Mouse (Mus musculus): ENCODE measurements around the gene Ubap1. TPM values are rescaled to one million over a fixed set of nuclear protein-coding genes. Genes with fewer than 3 reads are reported as not detected.
A peak's percentile ranks its signal among the peaks of the same experiment; 100 is the strongest.

Ubap1 gene
- polyA plus RNA-seq, 1 experiment, result 28.5 TPM

DNA sequence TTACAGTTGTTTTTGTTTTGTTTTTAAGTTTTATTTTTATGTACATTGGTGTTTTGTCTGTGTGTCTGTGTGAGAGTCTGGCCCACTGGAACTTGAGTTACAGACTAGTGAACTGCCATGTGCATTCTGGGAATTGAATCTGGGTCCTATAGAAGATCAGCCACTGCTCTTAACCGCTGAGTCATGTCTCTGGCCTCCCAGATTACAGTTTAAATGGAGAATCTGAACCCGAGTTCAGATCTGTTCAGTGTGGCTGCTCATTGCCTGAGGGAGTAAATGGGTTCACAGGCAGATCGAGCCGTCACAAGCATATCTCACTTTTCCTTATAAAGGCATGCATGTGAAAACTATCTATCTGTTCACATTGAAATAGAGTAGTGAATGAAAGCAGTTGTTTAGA is 4.0 kb downstream of the Ubap1 start:
- Histone ChIP-seq H3K4me1 (peaks cover 54% of the 10 kb centered on the region), H3K9me3 (peaks cover 3% of the 10 kb centered on the region; the same call in 1 of the 2 replicates), H3K36me3 (replicated peaks; ENCODE audit: low read length) (peaks cover 47% of the 10 kb centered on the region), H3K4me3 (replicated peaks) (no peak overlapping the region), H3K27me3 (replicated peaks) (no peaks in the 10 kb centered on the region)
- no peak for TF ChIP-seq GATA1 (IDR thresholded peaks at IDR 0.05; ENCODE audit: borderline replicate concordance, low read length)
- TF ChIP-seq FLI1 (IDR thresholded peaks at IDR 0.05; ENCODE audit: low read length), result no peak

DNA sequence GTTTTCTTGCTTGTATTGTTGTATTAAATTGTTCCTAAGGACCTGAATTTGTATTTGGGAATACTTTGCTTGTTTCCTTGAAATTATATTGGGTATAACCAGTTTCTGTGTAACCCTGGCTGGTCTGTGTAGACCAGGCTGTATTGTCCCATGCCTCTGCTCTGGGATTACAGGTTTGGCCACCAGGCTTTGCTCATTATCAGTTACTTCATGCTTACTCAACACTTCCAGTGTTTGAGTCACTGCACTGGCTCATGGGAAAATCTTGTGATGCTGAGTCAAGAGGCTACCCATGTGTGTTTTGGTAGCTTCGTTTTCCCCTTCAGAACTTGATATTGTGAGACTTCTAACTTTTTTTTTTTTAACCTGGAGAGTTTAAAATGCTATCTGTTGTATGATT is 4.5 kb downstream of the Ubap1 start:
- no peak for TF ChIP-seq GATA1 (IDR thresholded peaks at IDR 0.05; ENCODE audit: borderline replicate concordance, low read length)
- TF ChIP-seq FLI1 (IDR thresholded peaks at IDR 0.05; ENCODE audit: low read length), result no peak
- peaks cover 54% of the 10 kb centered on the region for H3K4me1 ChIP-seq
- peaks cover 3% of the 10 kb centered on the region; the same call in 1 of the 2 replicates for H3K9me3 ChIP-seq
- no peaks in the 10 kb centered on the region for H3K27me3 ChIP-seq (replicated peaks)
- H3K4me3 ChIP-seq (replicated peaks), result no peak overlapping the region
- H3K36me3 ChIP-seq (replicated peaks; ENCODE audit: low read length), result peaks cover 52% of the 10 kb centered on the region

GRCm38 (mm10) chr4:41357154-41357553 is 8.4 kb downstream of the Ubap1 start:
- peaks cover 59% of the 10 kb centered on the region for H3K36me3 ChIP-seq (replicated peaks; ENCODE audit: low read length)
- no peaks in the 10 kb centered on the region for H3K27me3 ChIP-seq (replicated peaks)
- TF ChIP-seq GATA1 (IDR thresholded peaks at IDR 0.05; ENCODE audit: borderline replicate concordance, low read length), result no peak
- no peak for TF ChIP-seq FLI1 (IDR thresholded peaks at IDR 0.05; ENCODE audit: low read length)
- no peak overlapping the region for H3K4me3 ChIP-seq (replicated peaks)
- peaks cover 71% of the 10 kb centered on the region for H3K4me1 ChIP-seq
- peaks cover 3% of the 10 kb centered on the region; the same call in 1 of the 2 replicates for H3K9me3 ChIP-seq

GRCm38 (mm10) chr4:41358669-41359068 is 9.9 kb downstream of the Ubap1 start:
- H3K27me3 ChIP-seq (replicated peaks), result no peaks in the 10 kb centered on the region
- TF ChIP-seq GATA1 (IDR thresholded peaks at IDR 0.05; ENCODE audit: borderline replicate concordance, low read length), result no peak
- TF ChIP-seq FLI1 (IDR thresholded peaks at IDR 0.05; ENCODE audit: low read length), result no peak
- H3K9me3 ChIP-seq, result peaks cover 3% of the 10 kb centered on the region; the same call in 1 of the 2 replicates
- H3K4me1 ChIP-seq, result peaks cover 71% of the 10 kb centered on the region
- peaks cover 58% of the 10 kb centered on the region for H3K36me3 ChIP-seq (replicated peaks; ENCODE audit: low read length)
- H3K4me3 ChIP-seq (replicated peaks), result peak overlapping the region; percentile 59

DNA sequence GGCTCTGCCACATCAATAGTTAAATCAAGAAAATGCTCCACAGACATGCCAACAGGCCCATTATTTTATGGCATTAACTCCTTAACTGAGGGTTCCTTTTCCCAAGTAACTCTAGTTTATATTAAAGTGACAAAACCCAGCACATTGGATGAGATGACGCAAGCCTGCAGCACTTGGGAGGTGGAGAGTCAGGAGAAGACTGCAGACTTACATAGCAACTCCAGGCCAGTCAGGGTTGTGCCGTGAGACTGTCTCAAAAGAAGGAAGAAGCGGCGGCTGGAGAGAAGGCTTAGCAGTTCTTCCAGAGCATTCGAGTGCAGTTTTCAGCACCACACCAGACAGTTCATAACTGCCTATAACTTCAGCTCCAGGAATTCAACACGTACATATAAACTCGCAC is 10.6 kb downstream of the Ubap1 start:
- Histone ChIP-seq H3K9me3 (peaks cover 3% of the 10 kb centered on the region; the same call in 1 of the 2 replicates), H3K4me1 (peaks cover 71% of the 10 kb centered on the region), H3K27me3 (replicated peaks) (no peaks in the 10 kb centered on the region), H3K36me3 (replicated peaks; ENCODE audit: low read length) (peaks cover 56% of the 10 kb centered on the region), H3K4me3 (replicated peaks) (peak overlapping the region; percentile 53)
- TF ChIP-seq FLI1 (IDR thresholded peaks at IDR 0.05; ENCODE audit: low read length) (no peak), GATA1 (IDR thresholded peaks at IDR 0.05; ENCODE audit: borderline replicate concordance, low read length) (no peak)

GRCm38 (mm10) chr4:41361059-41361458 is 12.3 kb downstream of the Ubap1 start:
- H3K36me3 ChIP-seq (replicated peaks; ENCODE audit: low read length), result peaks cover 47% of the 10 kb centered on the region

GRCm38 (mm10) chr4:41368198-41368597 is 19.4 kb downstream of the Ubap1 start:
- no peaks in the 10 kb centered on the region for H3K27me3 ChIP-seq (replicated peaks)
- TF ChIP-seq FLI1 (IDR thresholded peaks at IDR 0.05; ENCODE audit: low read length), result no peak
- TF ChIP-seq GATA1 (IDR thresholded peaks at IDR 0.05; ENCODE audit: borderline replicate concordance, low read length), result no peak
- H3K9me3 ChIP-seq, result no peaks in the 10 kb centered on the region
- peak overlapping the region; percentile 78 for H3K4me3 ChIP-seq (replicated peaks)
- peaks cover 62% of the 10 kb centered on the region for H3K36me3 ChIP-seq (replicated peaks; ENCODE audit: low read length)
- peaks cover 71% of the 10 kb centered on the region for H3K4me1 ChIP-seq

More at GRCm38 (mm10) chr4:41361059-41361458, 12.3 kb downstream of the Ubap1 start:
- no peak overlapping the region for H3K4me3 ChIP-seq (replicated peaks)
- H3K9me3 ChIP-seq, result no peaks in the 10 kb centered on the region
- H3K27me3 ChIP-seq (replicated peaks), result no peaks in the 10 kb centered on the region
- TF ChIP-seq GATA1 (IDR thresholded peaks at IDR 0.05; ENCODE audit: borderline replicate concordance, low read length) (no peak), FLI1 (IDR thresholded peaks at IDR 0.05; ENCODE audit: low read length) (no peak)
- H3K4me1 ChIP-seq, result peaks cover 79% of the 10 kb centered on the region

- H3K36me3 ChIP-seq (replicated peaks; ENCODE audit: low read length), result peaks cover 71% of the 10 kb centered on the region
- H3K4me3 ChIP-seq (replicated peaks), result no peak overlapping the region
- no peaks in the 10 kb centered on the region for H3K9me3 ChIP-seq
- H3K4me1 ChIP-seq, result peaks cover 67% of the 10 kb centered on the region
- TF ChIP-seq FLI1 (IDR thresholded peaks at IDR 0.05; ENCODE audit: low read length), result no peak
- no peak for TF ChIP-seq GATA1 (IDR thresholded peaks at IDR 0.05; ENCODE audit: borderline replicate concordance, low read length)
- H3K27me3 ChIP-seq (replicated peaks), result no peaks in the 10 kb centered on the region
Observed at GRCm38 (mm10) chr4:41369702-41370437, 21.1 kb downstream of the Ubap1 start.

GRCm38 (mm10) chr4:41377567-41377966 is 28.8 kb downstream of the Ubap1 start:
- TF ChIP-seq FLI1 (IDR thresholded peaks at IDR 0.05; ENCODE audit: low read length) (no peak), GATA1 (IDR thresholded peaks at IDR 0.05; ENCODE audit: borderline replicate concordance, low read length) (no peak)
- H3K4me1 ChIP-seq, result peaks cover 52% of the 10 kb centered on the region
- no peaks in the 10 kb centered on the region for H3K27me3 ChIP-seq (replicated peaks)
- no peak overlapping the region for H3K4me3 ChIP-seq (replicated peaks)
- no peaks in the 10 kb centered on the region for H3K9me3 ChIP-seq
- peaks cover 93% of the 10 kb centered on the region for H3K36me3 ChIP-seq (replicated peaks; ENCODE audit: low read length)

DNA sequence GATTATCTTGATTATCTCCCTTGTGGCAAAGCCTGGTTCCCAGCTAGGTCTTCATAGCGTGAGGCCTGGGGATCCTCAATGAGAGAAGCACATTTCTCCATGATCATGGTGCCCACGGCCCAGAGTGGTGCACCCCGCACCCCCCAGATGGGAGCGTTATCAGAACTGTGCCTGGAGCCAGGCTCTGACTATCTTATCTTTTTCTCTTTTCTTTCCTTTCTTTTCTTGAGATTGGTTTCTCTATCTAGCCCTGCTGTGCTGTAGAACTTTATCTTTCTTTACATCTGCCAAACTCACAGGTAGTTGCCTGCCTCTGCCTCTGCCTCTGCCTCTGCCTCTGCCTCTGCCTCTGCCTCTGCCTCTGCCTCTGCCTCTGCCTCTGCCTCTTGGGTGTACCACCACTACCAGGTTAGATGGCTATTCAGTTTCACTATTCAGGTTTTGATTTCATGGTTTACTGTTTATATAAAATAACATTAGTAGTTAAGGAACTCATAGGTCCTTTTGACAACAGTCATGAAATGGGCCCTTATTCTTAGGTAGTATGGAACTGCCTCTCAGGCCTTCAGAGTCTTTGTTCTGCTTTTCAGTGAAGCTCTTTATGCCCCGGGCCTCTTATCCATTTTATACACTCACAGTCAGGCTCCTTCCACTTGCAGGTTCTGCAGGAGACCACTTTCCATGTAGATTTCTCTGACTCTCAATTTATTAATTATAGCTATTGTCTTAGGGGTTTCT is 32.6 kb downstream of the Ubap1 start:
- no peak overlapping the region for H3K4me3 ChIP-seq (replicated peaks)
- peaks cover 33% of the 10 kb centered on the region for H3K4me1 ChIP-seq
- no peaks in the 10 kb centered on the region for H3K27me3 ChIP-seq (replicated peaks)
- H3K36me3 ChIP-seq (replicated peaks; ENCODE audit: low read length), result peaks cover 96% of the 10 kb centered on the region
- H3K9me3 ChIP-seq, result no peaks in the 10 kb centered on the region
- TF ChIP-seq GATA1 (IDR thresholded peaks at IDR 0.05; ENCODE audit: borderline replicate concordance, low read length) (no peak), FLI1 (IDR thresholded peaks at IDR 0.05; ENCODE audit: low read length) (no peak)
